Mouse (Mus musculus) cerebellum, adult 2 months (tissue): Measurements from ENCODE around the gene Os9.

Experiments
- CTCF ChIP-seq: fragments of 200-500 bp; IDR thresholded peaks from 2 replicates; pipeline ENCODE4 v1.5.1; 2011; ENCODE audit warnings: low read depth, mild to moderate bottlenecking, control low read depth, low read length, moderate library complexity, borderline replicate concordance; ENCODE audit not compliant: insufficient read depth
- POLR2A ChIP-seq: fragments of 200-500 bp; IDR thresholded peaks from 2 replicates; pipeline ENCODE4 v1.6.1; 2011; ENCODE audit warnings: low read length, control low read depth, borderline replicate concordance; ENCODE audit not compliant: insufficient read depth

DNA sequence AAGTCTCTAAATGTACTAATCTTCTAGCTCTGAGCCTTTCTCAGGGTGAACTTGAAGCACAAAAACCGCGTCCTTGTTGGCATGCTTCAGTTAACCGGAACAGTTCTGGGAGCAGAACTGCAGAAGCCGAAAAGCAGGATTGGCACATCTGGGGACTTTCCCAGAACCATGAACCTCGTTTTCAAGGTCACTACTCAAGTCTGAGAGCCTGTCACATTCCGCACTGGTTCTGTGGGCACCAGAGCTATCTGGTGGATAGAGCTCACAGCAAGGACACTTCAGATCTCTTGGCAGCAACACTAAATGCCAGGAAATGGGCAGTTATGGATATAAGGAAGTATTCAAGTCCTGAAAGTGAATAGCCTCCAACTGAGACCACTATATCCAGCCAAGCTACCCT lies 26.2 kb upstream of the Os9 start:
- TF ChIP-seq CTCF (no peak), POLR2A (no peak)
